Mouse (Mus musculus): ENCODE data around the gene Map2k5.

Gene Map2k5

DNA sequence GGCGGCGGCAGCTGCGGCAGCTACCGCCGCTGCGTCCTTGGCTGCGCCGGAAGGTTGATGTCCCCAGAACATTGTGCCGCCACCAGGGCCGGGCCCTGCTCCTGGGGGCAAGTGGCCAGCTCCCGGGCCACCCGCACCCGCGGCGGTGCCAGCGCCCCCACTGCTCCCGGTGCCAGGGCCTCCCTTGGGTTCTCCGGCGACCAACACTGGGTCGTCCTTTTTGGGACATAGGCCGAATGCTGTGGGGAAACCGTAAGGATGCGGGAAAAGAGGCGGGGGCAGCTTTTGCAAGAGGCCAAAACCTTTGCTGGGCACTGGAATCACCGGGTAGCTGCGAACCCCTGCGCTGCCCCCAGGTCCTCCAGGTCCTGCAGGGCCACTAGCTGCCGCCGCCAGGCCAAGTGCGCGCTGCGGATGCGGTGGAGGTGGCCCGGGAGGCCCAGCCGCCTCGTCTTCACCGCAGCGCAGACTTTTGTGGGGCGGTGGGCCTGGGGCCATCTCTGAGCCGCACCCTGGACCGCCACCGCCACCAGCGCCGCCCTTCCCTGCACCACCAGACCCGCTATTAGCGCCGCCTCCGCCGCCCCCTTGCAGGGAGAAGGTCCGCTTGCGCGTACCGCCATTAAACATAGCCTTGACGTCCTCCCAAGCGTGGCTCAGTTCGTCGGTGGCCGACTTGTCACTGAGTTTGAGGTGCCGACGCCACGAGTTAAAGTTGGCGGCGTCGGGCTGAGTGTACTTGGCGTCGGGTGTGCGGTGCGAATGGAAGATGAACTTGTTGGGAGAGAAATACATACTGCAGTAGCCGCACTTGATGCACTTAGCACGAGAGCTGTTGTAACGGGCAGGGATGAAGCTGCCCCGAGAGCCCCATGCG lies 232.2 kb downstream of the Map2k5 start:
- no peak for DNase-seq (ENCODE audit: low spot score)

DNA sequence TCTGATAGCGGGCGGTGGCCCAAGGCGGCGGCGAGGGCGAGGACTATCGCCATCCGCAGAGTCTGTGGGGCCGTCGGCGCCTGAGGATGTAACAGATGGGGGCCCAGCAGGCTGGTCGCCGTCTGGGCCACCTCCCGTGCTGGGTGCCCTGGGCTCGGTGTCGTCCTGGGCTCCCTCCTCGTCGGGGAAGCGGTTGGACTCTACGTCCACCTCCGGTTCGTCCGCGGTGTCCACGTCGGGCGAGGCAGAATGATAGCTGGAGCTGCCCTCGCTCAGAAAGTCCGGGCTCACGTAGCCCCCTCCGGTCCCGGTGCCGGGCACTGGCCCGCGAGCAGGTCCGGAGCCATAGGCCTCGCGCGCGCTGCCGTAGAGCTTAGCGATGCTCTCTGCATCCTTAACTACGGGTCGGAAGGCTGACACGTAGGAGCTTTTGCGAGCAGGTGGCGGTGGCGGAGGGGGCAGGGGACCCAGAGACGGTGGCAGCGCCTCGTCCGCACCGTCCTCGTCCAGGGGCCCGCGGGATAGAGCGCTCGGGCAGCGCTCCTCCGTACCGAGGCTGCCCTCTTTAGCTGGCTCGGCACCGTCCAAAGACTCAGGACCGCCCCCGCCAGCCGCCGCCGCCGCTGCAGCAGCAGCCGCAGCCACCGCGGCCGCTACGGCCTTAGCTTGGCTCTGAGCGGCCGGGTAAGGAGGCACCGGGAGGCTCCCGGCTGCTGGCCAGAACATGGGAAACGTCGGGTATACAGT lies 233.0 kb downstream of the Map2k5 start:
- no peak for DNase-seq (ENCODE audit: low spot score)

DNA sequence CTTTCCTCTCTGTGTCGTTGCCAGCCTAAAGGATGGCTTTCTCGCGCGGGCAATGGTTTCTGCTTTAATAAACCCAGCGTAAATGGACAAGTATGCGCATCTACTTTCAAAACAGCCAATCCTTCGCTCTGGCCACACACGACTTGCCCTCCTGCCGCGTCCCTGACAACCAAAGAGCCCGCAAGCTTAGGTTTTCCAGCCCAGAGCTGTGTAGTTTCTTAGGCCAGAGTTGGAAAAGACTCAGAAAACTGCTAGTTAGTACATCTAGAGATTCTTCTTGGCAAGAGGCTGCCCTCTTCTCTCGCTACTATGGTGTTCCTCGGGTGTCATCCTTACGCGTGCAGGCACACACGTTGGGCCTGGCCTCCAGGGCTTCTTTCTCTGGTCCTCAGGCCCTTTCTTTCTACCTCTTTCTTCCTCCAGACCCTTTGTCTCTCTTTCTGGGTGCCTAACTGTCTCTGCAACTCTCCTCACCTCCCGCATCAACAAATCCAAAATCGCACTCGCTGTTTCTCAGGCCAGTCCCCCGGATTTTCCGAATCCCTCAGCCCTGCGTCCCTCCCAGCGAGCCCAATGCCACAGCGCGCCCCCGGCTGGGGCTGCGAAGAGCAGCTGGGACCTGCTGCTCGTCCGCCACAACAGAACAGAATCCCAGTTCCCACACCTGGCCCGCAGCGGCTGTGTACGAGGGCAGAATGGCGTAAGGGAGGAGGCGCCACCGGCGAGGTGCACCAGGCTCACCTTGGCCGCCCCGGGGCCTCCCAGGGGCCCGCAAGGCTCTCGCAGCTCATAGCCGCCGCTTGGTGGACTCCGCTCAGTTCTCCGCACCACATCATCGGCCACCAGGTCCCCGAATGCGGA lies 233.8 kb downstream of the Map2k5 start:
- no peak for DNase-seq (ENCODE audit: low spot score)

DNA sequence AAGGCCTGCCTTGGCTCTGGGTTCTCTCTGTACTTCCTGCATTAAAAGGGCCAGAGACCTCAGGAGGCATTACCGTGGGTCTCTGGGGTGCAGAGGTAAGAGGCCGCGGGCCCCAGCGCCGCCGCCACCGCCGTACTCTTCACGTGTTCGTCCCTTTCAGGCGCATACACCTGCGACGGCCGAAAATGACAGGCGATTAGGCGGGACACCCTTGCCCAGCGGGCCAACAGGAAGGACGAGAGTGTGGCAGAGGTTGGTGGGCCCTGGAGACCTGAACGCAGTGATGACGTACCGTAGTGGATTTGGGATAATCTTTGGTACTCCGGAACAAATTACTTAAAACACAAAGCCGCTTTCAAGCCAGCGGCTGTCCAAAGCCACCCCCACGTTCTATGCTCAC lies 234.5 kb downstream of the Map2k5 start:
- DNase-seq (ENCODE audit: low spot score) = no peak

DNA sequence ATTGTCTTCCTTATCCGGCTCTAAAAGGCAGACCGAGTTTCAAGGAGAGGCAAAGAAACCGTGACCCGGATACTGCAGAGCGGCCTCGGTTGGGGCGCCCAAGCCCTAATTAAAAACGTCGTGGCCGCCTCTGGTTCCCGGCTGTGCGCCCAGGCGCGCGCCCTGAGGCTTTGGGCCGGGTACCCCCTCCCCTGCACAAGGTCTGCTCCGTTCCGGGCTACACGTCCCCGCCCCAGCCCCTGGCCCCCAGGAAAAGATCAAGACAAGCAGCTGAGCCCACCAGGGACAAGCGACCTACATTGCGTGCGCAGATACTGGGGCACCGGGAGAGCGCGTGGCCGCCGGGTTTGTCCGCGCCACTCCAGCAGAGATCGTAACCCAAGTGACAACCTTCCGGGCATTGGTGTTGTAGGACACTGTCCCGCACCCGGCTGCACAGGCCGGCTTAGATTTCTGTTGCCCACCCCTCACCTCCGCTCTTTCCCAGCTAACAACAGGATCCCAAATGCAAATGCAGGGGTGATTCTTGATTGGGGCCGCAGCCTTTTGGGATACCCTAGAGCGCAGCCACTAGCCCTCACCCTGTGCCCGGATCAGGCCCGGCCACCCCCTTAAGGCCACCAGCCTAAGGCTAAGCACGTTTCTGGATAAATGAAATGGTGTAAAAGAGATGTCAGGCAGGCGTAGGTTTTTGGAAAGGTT lies 235.2 kb downstream of the Map2k5 start:
- no peak for DNase-seq (ENCODE audit: low spot score)

DNA sequence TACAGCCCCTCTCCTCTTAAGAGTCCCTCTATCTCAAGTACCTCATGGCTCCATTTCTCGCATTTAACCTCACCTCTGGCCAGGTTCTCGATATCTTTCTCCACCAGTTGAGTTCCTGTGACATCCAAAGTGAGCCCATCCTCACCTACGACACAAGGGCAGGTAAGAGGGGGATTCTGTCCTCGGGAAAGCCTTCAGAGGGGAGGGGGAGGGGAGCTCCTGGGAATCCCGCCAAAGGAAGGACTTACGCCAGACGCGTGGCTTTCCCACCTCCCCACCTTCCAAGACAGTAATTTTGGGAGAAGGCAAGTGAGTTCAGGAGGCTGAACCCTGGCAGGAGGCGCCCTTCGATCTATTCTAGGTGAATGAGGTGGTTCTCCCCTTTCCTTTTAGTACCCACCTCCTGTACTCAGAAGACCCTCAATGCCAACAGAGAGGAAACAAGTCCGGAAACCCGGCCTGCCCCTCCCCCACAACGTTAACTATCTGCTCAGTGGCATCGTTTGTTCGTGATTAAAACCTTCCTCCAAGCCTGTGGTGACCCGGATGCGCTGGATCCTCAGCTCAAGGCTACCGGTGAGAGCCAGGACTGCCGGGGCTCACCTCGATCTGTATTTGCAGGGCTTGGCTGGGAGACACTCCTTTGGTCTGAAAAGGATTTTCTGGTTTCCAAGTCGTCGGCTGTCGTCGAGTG lies 235.9 kb downstream of the Map2k5 start:
- DNase-seq (ENCODE audit: low spot score) = no peak

DNA sequence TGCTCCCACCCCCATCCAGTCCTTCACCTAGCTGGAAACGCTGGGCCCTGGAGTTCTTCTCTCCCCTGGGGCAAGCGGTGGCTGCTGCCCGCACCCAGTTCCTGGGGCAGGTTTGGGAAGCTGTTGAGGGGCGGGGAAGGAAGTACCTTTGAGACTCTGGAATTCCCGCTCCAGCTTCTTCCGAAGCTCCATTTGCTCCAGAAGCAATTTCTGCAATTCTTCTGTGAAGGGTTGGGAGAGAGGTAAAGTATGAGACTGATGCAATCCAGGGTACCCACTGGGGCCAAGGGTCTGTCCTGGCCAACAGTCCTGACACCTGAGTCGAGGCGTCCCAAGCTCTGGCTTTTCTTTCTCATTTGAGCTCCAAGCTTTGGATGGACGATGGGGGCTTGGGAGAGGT lies 237.5 kb downstream of the Map2k5 start:
- DNase-seq (ENCODE audit: low spot score) = no peak

DNA sequence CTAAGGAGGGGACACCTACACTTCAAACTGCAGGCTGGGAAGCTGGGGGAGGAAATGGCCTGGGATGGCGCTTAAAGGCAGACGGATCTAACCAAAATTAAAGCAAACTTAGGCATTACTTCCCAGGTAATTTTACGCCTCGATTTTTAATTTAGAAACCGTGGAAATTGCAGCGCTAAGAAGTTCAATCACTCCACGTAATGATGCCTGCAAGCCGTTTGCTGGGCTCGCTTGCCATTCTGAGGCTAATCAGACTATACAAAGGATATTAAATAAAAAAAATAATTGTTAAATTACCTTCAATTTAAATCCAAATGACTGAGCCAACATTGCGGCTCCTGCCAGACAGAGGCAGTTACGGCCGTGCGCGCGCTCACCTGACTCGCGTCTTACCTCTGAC lies 238.0 kb downstream of the Map2k5 start:
- no peak for DNase-seq (ENCODE audit: low spot score)

DNA sequence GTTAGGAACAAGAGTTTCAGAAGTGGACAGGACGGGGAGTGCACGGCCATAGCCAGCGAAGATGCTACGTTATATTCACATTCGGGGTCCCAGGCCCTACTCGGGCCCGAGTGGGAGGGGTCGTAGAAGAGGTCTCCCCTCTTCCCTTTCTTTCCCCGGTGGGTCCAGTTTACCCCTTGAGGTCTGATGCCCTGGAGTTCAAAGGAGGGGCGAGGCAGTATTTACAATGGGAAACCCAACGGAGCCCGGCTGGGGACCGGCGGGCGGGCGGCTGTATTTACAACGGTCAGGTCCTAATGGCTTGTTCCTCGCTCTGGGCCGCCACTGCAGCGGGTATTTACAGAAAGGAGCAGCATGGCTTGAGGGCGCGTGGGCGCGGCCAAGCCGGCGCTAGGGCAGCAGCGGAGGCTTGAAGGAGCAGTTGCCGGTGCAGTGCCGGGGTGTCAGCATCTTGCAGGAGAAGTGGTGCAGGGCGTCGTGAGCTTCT lies 239.2 kb downstream of the Map2k5 start:
- DNase-seq (ENCODE audit: low spot score) = peak; percentile 39

DNA sequence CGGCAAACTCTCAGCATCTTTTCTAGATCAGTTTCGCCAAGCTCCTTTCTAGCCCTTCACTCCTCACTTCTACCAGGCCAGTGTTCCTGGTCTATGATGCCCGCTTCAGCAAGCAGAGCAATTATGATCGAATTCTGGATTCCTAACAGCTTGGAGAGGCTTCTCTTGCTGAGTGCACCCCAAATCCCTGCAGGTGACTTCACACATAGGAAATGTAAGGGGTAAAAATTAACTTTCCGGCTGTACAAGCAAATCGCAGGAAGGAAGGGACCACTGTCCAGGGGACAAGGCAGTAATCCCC lies 240.1 kb downstream of the Map2k5 start:
- DNase-seq (ENCODE audit: low spot score) = no peak

DNA sequence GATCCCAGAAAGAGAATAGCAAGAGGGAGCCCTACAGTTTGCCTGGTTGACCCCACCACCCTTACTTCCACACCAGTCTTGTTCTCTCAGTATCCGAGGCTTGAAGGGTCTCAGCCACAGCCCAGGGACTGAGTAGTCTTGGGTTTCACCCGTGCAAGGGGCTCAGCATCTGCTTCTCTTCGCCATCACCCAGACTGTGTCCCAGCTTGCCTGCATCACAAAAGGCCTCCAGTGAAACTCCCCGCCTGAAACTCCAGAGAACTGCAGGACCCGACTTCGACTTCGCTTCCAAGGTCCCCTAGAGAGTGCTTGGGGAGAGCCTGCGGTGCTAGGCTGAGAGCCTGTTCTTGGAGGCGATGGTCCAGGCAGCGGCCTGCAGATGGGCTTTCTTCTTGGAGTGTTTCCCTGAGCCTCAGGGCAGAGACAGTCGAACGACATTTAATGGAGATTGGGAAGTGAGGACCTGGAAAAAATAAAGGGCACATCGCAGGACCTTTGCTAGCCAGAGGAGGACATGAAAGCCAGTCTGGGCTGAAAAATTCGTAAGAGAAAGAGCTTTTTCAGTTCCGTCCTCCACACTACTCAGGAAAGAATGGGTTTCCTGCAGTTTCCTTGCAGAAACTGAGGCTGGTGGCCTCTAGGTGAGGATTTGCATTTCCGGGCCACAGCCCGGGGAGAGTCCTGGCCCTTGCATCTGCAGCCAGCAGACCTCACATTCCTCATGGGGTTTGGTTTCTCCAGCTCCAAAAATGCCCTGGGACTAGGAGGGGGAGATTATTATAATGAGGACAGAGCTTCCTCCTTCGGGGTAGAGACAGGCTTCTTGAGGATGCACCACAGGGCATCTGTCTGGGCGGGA lies 240.7 kb downstream of the Map2k5 start:
- no peak for DNase-seq (ENCODE audit: low spot score)

DNA sequence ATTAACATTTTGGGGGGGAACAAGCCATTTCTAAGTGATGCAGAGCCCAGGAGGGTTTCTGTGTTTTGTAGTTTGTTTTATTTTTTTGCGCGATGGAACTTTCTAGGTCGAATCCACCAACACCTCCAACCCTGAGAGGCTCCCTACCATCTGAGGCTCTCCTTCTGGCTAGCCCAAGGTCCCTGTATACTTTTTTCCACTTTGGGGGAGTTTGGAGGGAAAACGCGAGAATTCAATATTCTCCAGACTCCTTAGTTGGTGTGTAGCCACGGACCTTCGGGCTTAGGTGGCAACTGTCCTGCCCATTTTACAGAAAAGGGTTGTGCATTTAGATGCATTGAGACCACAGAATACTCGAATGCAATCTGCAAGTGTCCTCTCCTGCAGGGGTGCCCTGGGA lies 241.5 kb downstream of the Map2k5 start:
- no peak for DNase-seq (ENCODE audit: low spot score)

DNA sequence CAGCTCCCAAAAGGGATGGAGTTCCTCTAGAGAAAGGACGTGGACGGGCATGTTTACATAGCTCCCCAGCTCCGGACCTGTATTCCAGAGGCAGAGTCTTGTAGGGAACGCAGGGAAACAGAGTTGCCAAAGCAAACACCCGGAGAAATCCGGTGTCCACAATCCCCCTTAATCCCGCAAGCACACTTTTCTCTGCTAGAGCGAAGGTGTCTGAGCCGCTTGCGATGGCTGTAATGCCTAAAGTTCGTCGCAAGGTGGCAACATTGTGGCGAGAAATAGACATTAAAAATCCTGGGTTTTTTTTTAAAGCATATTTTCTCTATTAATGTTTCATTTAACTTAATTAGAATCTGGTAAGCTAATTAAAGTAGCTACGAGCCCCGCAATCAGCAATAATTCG lies 241.9 kb downstream of the Map2k5 start:
- DNase-seq (ENCODE audit: low spot score) = peak; percentile 51

DNA sequence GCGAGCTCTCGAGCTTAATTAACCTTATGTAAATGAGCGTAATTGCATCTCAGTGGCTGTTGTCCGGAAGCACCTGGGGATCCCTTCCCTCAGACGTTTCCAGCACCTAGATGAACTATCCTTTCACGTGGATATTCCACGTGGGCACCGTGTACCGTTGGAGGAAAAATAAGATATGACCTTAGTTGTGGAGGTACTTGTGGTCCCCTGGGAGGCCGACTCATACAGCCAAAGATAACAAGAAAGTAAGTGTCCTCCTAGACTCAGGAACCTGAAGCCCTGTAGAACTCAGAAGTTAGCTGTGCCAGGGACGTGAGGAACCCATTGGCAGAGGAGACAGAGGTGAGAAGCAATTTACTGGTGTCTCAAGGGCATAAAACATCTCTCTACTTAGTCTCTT lies 242.3 kb downstream of the Map2k5 start:
- no peak for DNase-seq (ENCODE audit: low spot score)

DNA sequence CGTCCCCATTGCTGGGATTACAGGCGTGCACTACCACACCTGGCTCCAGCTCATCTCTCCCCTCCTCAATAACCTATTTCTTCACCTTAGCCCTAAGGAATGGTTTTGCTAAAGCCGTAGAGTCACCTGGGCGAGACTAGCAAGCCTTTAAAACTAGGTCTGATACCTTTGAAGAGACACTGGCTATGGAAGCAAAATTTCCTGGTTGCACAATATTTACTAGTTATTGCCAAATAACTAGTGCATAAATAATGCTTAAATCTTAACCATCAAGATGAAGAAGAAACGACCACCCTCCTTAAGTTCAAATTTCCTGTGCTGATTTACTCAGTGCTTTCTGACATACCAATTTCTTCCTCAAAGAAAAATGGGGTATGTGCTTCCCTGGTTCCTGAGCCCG lies 244.0 kb downstream of the Map2k5 start:
- DNase-seq (ENCODE audit: low spot score) = no peak

DNA sequence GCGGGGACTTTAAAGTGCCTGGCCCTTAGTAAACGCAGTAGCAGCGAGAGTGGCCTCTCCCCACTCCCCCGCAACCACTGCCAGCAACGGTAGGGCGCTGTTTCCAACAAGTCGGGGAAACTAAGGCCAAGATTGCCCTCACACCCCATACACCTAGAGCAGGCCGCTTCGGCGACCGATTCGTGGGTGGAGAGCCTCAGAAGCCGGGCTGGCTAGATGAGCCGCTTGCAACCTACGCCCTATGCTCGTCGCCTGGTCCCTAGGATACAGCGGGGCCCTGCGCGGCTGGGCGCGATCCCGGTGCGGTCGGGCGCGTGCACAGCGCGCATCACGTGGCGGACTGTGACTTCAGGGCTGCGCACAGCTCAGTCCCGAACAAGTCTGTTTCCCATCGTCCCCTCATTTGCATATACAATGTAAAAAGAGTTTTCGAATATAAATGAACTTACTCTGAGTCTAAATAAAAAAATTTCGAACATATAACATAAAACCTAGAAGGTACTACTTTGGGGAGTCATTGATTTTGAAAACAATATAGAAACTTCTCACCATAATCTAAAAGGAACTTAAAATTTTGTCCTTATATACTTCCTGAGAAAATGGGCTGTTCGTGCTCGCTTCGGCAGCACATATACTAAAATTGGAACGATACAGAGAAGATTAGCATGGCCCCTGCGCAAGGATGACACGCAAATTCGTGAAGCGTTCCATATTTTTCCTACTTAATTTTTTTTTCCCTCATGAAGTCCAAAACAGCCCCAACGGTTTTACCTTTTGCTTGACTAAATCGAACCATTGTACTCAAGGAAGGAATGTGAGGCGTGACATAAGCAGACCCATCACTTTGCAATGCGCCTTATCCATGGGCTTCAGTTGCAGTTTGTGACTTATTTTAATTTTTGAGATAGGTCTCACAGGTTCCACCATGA lies 244.8 kb downstream of the Map2k5 start:
- DNase-seq (ENCODE audit: low spot score) = peak; percentile 94

DNA sequence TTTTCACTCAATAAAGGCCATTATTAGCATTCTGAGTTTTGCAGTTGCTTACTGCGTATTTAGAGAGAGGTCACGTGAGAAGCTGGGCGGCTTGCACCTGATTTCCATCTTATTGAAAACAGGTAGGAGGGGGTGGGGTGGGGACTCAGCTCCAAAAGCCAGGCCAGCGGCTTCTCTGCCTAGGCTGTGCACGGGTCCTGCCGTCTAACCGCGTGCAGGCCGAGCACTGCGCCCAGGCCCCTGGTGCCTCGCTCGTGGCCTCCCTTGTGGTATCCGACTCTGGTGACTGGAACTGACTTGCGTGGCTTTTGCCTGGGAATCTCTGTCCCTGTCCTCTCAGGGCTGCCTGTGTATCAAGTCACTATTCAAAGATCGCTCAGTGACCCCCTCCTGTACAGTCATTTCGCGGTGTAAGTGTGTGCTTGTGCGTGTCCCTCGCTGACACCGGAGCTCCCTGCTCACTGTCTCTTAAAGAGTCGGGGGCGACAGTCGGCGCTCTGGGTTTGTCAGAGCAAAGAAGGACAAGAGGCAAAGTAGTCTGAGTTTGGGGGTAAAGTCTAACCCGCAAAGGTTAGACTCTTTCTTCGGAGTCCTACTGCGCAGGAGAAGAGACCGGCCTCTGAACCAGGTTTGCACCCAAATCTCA lies 245.6 kb downstream of the Map2k5 start:
- DNase-seq (ENCODE audit: low spot score) = peak; percentile 50

DNA sequence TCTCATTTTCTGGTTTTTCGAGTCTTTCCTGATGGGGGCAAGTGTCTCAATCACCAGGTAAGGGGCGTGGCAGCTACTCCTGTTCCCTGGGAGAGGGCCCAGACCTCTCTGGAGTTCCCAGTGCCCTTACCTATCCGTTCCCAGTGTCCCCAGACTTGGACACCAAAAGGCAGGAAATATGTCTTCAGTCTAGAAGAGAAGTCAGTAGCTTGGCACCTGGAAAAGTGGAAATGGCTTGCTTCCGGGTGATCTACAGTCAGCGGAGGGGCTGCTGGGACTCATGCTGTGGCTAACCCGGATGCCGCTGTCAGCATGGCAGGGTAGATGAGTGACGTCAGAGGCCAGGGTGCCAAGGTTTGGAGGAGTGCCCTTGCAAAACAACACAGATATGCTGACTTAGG lies 248.1 kb downstream of the Map2k5 start:
- DNase-seq (ENCODE audit: low spot score) = no peak

DNA sequence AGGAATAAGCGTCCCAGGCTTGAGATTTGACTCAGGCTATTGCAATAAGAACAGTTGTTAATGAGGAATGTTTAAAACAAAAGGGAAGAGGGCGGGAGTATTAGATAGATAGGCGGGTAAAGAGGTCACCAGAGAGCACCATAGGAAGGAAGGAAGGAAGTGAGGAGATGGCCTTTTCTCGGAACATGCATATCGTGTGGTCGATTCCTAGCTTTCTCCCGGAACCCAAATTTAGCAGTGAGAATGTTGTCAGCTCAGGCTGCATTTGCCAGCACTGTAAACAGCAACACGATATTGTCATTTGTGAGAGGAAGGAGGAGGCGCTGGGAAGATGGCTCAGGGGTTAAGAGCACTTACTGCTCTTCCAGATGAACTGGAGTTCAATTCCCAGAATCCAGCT lies 253.2 kb downstream of the Map2k5 start:
- no peak for DNase-seq (ENCODE audit: low spot score)
